Mouse (Mus musculus): ENCODE results near the gene Dpf2. TPM values are rescaled to one million over a fixed set of nuclear protein-coding genes. Genes with fewer than 3 reads are reported as not detected.

The Dpf2 gene
- polyA plus RNA-seq, 1 experiment from 2014 or later, result 119 TPM

DNA sequence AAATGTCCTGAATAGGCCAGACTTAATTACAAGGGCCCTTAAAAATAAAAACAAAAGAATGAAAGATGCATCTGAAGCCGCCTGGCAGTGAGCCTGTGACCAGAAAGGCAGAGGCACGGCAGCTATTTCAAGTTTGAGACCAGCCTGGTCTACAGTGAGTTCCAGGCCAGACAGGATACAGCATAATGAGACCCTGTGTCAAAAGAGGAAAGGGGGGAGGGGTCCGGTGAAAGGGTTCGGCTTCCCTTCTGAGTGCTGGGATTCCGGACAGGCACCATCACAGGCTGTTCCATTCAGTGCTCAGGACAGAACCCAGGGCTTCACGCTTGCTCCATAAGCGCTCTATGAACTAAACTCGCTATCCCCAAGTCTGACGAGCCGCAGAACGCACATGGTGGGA lies 14.2 kb upstream of the Dpf2 start:
- no peak overlapping the region for H3K27ac ChIP-seq (ENCODE audit: low read length)
- no peak overlapping the region for H3K4me2 ChIP-seq (ENCODE audit: low read depth, low read length)
- 73% methylated on average over 11 of the region's 11 CpGs for WGBS
- H3K27me3 ChIP-seq (replicated peaks; ENCODE audit: control insufficient read depth, insufficient read depth, low read length), result no peaks in the 10 kb centered on the region
- H3K36me3 ChIP-seq (ENCODE audit: control insufficient read depth, insufficient read depth, low read length), result no peaks in the 10 kb centered on the region
- H3K9me3 ChIP-seq (ENCODE audit: control insufficient read depth, low read length), result no peaks in the 10 kb centered on the region
- peaks cover 43% of the 10 kb centered on the region for H3K4me1 ChIP-seq (ENCODE audit: control insufficient read depth, insufficient read depth, low read length)
- ATAC-seq, result no peak
- no peak overlapping the region for H3K9ac ChIP-seq (ENCODE audit: low read depth, low read length)
- H3K4me3 ChIP-seq (ENCODE audit: low read length), result no peak overlapping the region

DNA sequence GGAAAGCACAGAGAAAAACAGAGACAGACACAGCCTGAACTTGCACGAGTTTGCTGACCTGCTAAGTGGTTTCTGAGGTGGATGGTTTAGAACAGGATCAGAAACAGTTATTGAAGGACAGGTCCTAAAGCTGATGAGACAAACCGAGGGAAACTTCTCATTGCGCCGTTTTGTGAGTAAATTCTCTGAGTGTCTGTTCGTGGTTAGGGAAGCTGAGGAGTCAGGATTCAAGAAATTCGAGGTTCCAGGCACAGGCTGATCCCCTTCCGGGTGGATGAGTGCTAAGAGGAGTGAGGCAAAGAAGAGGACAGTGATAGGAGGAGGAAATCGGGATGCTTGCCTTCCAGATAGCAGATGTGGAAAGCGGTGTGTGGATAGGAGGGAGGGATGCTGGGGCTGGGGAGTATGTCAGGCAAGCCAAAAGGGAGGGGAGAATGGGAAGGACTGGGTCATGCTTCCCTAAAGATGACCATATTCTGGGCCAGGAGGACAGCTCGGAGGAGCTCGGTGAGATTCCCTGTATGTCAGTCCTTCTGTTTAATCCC lies 12.6 kb upstream of the Dpf2 start:
- no peak for ATAC-seq
- Histone ChIP-seq H3K4me3 (ENCODE audit: low read length) (peak overlapping the region; percentile 71), H3K9me3 (ENCODE audit: control insufficient read depth, low read length) (no peaks in the 10 kb centered on the region), H3K9ac (ENCODE audit: low read depth, low read length) (peak overlapping the region; percentile 41), H3K27me3 (replicated peaks; ENCODE audit: control insufficient read depth, insufficient read depth, low read length) (no peaks in the 10 kb centered on the region), H3K36me3 (ENCODE audit: control insufficient read depth, insufficient read depth, low read length) (0 out of 2 replicates have a peak, but pooled peaks cover 2% of the 10 kb centered on the region), H3K4me1 (ENCODE audit: control insufficient read depth, insufficient read depth, low read length) (peaks cover 50% of the 10 kb centered on the region), H3K27ac (ENCODE audit: low read length) (peak overlapping the region; percentile 67), H3K4me2 (ENCODE audit: low read depth, low read length) (peak overlapping the region; percentile 56)
- WGBS, result 29% methylated on average over 11 of the region's 11 CpGs

DNA sequence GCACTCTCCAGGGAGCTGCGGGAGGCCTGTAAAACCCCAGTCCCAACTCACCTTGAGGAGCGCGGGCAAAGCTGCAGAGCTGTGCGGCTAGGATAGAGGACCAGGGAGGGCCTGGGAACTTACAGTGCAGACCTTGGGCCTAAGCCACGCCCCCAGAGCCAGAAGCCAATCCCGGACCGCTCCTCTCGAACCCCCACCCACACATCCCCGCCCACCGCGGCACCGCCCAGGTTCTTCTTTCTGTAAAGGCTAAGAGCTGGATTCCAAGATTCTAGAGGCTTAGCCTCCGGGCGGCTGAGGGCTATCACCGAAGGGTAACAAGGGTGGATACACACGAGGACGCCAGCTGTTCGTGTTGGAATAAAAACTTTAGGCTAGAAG lies 11.9 kb upstream of the Dpf2 start, which contains the start of gene Cdc42ep2:
Gene Cdc42ep2 (minus strand): TSS at position 104 of the 381 bp plus-strand sequence.
- 0 out of 2 replicates have a peak, but pooled peaks cover 3% of the 10 kb centered on the region for H3K36me3 ChIP-seq (ENCODE audit: control insufficient read depth, insufficient read depth, low read length)
- peak within 1 kb of the TSS; percentile 71 for H3K4me3 ChIP-seq (ENCODE audit: low read length)
- peak; percentile 94 for ATAC-seq
- H3K27me3 ChIP-seq (replicated peaks; ENCODE audit: control insufficient read depth, insufficient read depth, low read length), result no peaks in the 10 kb centered on the region
- H3K4me1 ChIP-seq (ENCODE audit: control insufficient read depth, insufficient read depth, low read length), result peaks cover 43% of the 10 kb centered on the region
- peak within 1 kb of the TSS; percentile 95 for H3K27ac ChIP-seq (ENCODE audit: low read length)
- under 1% methylated on average over 18 of the region's 18 CpGs for WGBS
- no peaks in the 10 kb centered on the region for H3K9me3 ChIP-seq (ENCODE audit: control insufficient read depth, low read length)
- peak within 1 kb of the TSS; percentile 75 for H3K9ac ChIP-seq (ENCODE audit: low read depth, low read length)
- H3K4me2 ChIP-seq (ENCODE audit: low read depth, low read length), result peak within 1 kb of the TSS; percentile 95

DNA sequence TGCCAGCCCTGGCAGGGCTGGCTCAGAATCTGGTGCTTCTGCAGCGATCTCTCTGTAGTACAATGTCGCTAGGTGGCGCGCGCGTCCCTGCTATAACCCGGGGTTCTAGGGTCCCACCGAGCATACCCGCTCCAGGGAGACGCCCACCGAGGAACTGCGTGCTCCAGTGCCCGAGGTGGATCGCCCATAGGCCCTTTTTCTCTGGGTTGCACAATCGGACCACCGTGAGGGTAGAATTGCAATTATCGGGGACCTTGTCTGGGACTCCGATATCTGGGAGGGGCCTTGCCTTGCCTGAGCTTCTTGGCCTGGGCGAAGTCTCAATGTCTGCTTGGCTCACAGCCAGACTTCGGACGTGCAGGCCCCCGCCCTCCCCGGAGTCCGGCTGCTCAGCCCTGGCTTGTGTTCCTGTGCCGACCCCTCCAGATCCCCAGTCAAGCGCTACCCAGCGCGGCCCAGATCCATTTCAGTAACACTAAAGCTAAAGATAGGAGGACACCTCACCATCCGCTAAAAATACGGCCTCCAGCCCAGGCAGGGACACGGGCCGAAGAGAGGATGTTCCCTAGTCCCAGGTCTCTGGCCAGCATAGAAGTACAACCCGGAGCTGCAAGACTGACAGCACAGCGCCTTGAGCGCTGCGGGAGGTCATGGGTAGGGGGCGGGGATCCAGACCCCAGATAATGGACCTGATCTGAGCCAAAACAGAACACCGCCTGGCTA lies 11.3 kb upstream of the Dpf2 start:
- peak overlapping the region; percentile 71 for H3K4me3 ChIP-seq (ENCODE audit: low read length)
- peak overlapping the region; percentile 95 for H3K27ac ChIP-seq (ENCODE audit: low read length)
- peak overlapping the region; percentile 75 for H3K9ac ChIP-seq (ENCODE audit: low read depth, low read length)
- ATAC-seq, result peak; percentile 77
- no peaks in the 10 kb centered on the region for H3K27me3 ChIP-seq (replicated peaks; ENCODE audit: control insufficient read depth, insufficient read depth, low read length)
- peak overlapping the region; percentile 95 for H3K4me2 ChIP-seq (ENCODE audit: low read depth, low read length)
- 0 out of 2 replicates have a peak, but pooled peaks cover 3% of the 10 kb centered on the region for H3K36me3 ChIP-seq (ENCODE audit: control insufficient read depth, insufficient read depth, low read length)
- peaks cover 37% of the 10 kb centered on the region for H3K4me1 ChIP-seq (ENCODE audit: control insufficient read depth, insufficient read depth, low read length)
- WGBS, result under 1% methylated on average over 38 of the region's 38 CpGs
- H3K9me3 ChIP-seq (ENCODE audit: control insufficient read depth, low read length), result no peaks in the 10 kb centered on the region

DNA sequence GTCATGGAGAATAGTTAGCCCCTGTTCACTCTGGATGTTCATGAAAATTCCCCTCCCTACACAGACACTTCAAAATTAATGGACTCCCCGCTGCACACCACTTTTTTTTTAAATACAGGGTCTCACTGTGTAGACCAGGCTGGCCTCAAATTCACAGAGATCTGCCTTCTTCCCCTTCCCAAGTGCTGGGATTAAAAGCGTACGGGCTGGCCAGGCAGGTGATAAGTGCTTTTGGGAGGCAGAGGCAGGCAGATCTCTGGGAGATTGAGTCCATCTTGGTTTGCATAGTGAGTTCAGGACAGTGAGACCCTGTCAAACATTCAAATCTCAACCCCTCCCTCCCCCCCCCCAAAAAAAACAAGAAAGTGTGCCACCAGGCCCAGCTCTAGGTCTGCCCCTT lies 10.2 kb upstream of the Dpf2 start:
- no peaks in the 10 kb centered on the region for H3K27me3 ChIP-seq (replicated peaks; ENCODE audit: control insufficient read depth, insufficient read depth, low read length)
- H3K27ac ChIP-seq (ENCODE audit: low read length), result no peak overlapping the region
- H3K9me3 ChIP-seq (ENCODE audit: control insufficient read depth, low read length), result no peaks in the 10 kb centered on the region
- no peak for ATAC-seq
- H3K36me3 ChIP-seq (ENCODE audit: control insufficient read depth, insufficient read depth, low read length), result 0 out of 2 replicates have a peak, but pooled peaks cover 4% of the 10 kb centered on the region
- H3K4me3 ChIP-seq (ENCODE audit: low read length), result no peak overlapping the region
- H3K9ac ChIP-seq (ENCODE audit: low read depth, low read length), result no peak overlapping the region
- WGBS, result 92% methylated on average over 3 of the region's 3 CpGs
- peak overlapping the region; percentile 17; the same call in 1 of the 2 replicates for H3K4me2 ChIP-seq (ENCODE audit: low read depth, low read length)
- H3K4me1 ChIP-seq (ENCODE audit: control insufficient read depth, insufficient read depth, low read length), result peaks cover 27% of the 10 kb centered on the region

DNA sequence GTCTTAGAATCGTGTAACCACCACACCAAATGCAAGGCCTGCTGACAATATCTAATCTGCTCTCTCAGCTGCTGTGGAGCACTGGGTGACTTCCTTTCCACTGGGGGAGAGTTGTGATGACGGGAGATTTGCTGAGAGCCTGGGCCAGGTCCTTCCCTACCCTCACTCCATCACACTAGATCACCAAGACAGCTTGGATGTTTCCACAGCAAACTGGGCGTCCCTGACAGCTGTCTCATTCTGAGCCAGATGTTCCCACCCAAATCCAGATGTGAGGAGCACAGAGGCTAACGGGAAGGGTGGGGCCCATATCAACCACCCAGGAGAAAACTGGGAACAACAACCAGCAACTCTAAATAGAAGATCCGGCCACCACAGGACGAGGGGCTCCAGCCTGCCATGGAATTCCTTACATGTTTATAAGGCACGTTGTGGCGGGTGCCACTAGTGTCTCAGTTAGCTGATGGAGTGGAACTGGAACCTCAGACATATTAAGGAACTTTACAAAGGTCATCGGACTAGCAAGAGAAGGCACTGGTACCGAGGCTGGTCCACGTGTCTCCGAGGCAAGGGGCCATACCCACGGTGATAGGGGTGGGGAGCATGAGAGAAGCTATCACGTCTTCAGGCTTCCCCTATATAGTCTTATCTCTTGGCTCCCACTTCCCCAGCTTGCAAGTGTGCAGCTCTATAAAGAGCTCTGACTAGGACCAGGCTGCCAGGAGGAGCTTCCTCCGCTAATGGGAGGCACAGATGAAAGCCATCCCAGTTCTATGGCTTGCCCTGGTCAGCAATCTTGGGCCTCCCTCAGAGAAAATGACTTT lies 9.5 kb upstream of the Dpf2 start:
- H3K4me3 ChIP-seq (ENCODE audit: low read length), result 0 out of 2 replicates have a peak overlapping the region, but pooled peaks have one; percentile 5
- no peaks in the 10 kb centered on the region for H3K9me3 ChIP-seq (ENCODE audit: control insufficient read depth, low read length)
- WGBS, result 67% methylated on average over 15 of the region's 15 CpGs
- 0 out of 2 replicates have a peak, but pooled peaks cover 9% of the 10 kb centered on the region for H3K36me3 ChIP-seq (ENCODE audit: control insufficient read depth, insufficient read depth, low read length)
- H3K4me1 ChIP-seq (ENCODE audit: control insufficient read depth, insufficient read depth, low read length), result peaks cover 27% of the 10 kb centered on the region
- H3K27ac ChIP-seq (ENCODE audit: low read length), result peak overlapping the region; percentile 24; the same call in 1 of the 2 replicates
- peak overlapping the region; percentile 54; the same call in 1 of the 2 replicates for H3K9ac ChIP-seq (ENCODE audit: low read depth, low read length)
- no peak for ATAC-seq
- no peaks in the 10 kb centered on the region for H3K27me3 ChIP-seq (replicated peaks; ENCODE audit: control insufficient read depth, insufficient read depth, low read length)
- H3K4me2 ChIP-seq (ENCODE audit: low read depth, low read length), result peak overlapping the region; percentile 39

DNA sequence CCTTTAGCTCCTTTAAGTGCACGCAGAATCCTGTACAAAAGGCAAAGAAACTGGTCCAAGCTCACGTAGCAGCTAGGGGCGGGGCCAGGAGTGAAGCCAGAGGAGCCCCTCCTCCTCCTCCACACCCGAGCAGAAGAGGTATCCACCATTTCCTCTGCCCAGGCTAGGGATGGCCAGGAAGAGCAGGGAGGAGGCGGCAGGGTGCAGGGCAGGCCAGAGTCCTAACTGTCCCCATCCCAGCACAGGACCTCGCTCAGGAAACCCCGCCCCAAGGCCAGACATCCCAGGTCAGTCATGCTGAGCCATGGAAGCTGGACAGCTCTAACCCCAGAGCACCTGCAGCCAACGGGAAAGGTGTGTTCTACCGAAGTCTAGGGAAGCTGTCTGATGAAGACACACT lies 8.9 kb upstream of the Dpf2 start:
- H3K4me1 ChIP-seq (ENCODE audit: control insufficient read depth, insufficient read depth, low read length), result peaks cover 27% of the 10 kb centered on the region
- peak overlapping the region; percentile 39 for H3K4me2 ChIP-seq (ENCODE audit: low read depth, low read length)
- H3K4me3 ChIP-seq (ENCODE audit: low read length), result peak overlapping the region; percentile 5; the same call in 1 of the 2 replicates
- no peaks in the 10 kb centered on the region for H3K27me3 ChIP-seq (replicated peaks; ENCODE audit: control insufficient read depth, insufficient read depth, low read length)
- H3K9me3 ChIP-seq (ENCODE audit: control insufficient read depth, low read length), result no peaks in the 10 kb centered on the region
- peak overlapping the region; percentile 24; the same call in 1 of the 2 replicates for H3K27ac ChIP-seq (ENCODE audit: low read length)
- WGBS, result 22% methylated on average over 9 of the region's 9 CpGs
- H3K9ac ChIP-seq (ENCODE audit: low read depth, low read length), result peak overlapping the region; percentile 54; the same call in 1 of the 2 replicates
- H3K36me3 ChIP-seq (ENCODE audit: control insufficient read depth, insufficient read depth, low read length), result peaks cover 14% of the 10 kb centered on the region; the same call in 1 of the 2 replicates
- ATAC-seq, result 0 out of 2 replicates have a peak, but pooled peaks have one; percentile 9

DNA sequence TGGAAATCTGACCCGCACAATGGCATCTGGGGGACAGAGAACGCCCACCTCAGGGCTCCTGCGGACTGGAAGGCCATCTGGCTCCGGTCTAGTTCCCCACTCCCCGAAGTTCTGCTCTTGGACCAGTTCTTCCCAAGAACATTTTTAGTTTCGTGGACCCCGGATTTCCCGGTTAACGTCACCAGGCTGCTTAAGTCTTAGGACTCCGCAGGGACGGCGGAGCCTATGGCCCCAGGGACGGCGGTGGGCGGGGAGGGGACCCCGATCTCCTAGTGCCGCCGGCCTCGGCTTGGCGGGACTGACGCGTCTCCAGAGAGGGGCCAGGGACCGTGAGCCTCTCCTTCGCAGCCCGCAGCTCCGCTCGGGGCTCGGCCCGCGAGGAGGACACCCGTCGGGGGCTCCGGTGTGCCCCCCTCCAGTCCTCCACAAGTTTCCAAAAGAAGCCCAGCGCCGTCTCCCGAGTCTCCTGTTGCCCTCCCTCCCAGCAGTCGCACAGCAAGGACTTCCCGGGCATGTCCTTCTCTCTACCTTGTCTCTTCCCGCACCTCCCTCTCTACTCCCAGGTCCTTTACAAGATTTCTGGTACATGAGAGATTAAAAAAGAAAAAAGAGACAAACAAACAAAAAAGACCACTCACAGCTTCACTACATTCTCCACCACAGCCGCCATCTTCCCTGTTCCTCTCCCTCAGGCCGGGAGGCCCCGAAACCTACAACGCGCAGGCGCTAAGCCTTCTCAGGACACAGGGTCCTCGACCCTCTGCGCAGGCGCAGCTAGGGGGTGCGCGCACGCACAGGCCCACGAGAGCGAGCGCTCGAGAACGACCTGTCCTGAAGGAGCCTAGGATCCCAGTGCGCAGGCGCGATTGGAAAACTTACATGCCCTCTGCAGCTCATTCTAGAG lies 455 bp downstream of the Dpf2 start:
- H3K27me3 ChIP-seq (replicated peaks; ENCODE audit: control insufficient read depth, insufficient read depth, low read length), result no peaks in the 10 kb centered on the region
- H3K27ac ChIP-seq (ENCODE audit: low read length), result peak overlapping the region; percentile 84
- under 1% methylated on average over 59 of the region's 59 CpGs for WGBS
- H3K4me1 ChIP-seq (ENCODE audit: control insufficient read depth, insufficient read depth, low read length), result peaks cover 30% of the 10 kb centered on the region
- H3K9ac ChIP-seq (ENCODE audit: low read depth, low read length), result peak overlapping the region; percentile 97
- H3K36me3 ChIP-seq (ENCODE audit: control insufficient read depth, insufficient read depth, low read length), result peaks cover 6% of the 10 kb centered on the region; the same call in 1 of the 2 replicates
- H3K4me2 ChIP-seq (ENCODE audit: low read depth, low read length), result peak overlapping the region; percentile 79
- H3K4me3 ChIP-seq (ENCODE audit: low read length), result peak overlapping the region; percentile 94
- H3K9me3 ChIP-seq (ENCODE audit: control insufficient read depth, low read length), result no peaks in the 10 kb centered on the region
- ATAC-seq, result peak; percentile 98

Data from intestine, embryonic 16.5 days (tissue).